Mouse (Mus musculus) thymus, postnatal 25 days (tissue): ENCODE results near the gene Foxp1.

Experiments used
- DNase-seq: peaks from one replicate; pipeline ENCODE4 v3.0.0; 2022

The Foxp1 gene

GRCm38 (mm10) chr6:99164760-99165159 is 357.8 kb downstream of the Foxp1 start:
- no peak for DNase-seq

DNA sequence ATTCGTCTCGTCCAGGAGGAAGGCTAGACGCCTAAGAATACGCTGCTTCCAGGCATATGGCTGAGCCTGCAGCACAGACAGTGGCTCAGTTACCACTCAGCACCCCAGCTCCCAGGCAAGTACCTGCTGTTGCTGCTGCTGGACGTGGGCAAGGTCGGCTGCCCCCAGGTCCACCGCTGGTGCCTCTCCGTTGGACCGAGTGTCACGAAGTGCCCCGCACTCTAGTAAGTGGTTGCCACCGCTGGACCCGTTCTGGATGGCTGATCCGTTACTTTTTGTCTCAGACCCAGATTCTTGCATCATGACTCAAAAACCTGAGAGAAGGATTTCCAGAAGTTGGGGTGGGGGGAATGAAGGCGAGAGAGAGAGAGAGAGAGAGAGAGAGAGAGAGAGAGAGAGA is 359.8 kb downstream of the Foxp1 start:
- no peak for DNase-seq

GRCm38 (mm10) chr6:99160348-99160693 is 362.2 kb downstream of the Foxp1 start:
- no peak for DNase-seq

- no peak for DNase-seq
Measured at GRCm38 (mm10) chr6:99159452-99160347, 362.8 kb downstream of the Foxp1 start.

- no peak for DNase-seq
Measured at GRCm38 (mm10) chr6:99153682-99154081, 368.8 kb downstream of the Foxp1 start.

DNA sequence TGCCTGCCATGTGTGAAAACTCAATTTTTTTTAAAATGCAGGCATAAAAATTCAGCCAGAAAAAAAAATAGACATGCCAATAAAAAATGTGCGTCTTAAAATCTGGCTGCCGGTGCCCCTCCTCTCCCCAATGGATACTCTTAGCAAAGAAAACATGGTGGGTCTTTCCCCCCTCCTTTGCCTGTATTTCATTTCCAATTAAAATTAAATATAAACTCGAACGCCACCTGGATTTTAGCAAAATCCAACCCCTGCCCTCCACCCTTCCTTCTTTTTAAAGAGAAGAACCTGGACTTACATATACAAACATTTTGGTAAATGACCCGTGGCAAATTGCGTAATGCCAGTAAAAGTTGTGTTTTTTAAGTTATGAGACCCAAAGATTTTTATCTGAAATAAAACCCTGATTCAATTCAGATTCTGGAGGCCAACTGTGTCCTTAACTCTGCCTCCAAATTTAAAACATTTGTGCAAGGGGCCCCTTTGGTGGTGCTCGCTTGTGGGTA is 376.1 kb downstream of the Foxp1 start:
- DNase-seq: no peak

DNA sequence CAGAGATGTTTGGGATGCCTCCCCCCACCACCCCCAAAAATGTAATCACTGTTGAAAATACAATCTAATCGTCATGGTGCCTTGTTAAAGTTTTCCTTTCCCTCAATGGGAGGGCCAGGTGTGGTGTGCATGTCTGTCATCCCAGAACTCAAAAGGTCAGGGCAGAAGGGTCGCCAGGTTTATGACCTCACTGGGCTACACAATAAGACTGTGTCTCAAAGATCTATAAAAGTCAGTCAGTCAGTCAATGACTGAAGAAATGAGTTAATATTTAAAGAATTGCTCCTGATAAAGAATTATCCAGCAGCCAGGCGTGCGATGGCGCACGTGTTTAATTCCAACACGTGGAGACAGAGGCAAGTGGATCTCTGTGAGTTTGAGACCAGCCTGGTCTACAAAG is 377.5 kb downstream of the Foxp1 start:
- DNase-seq: no peak

- DNase-seq: no peak
Measured at GRCm38 (mm10) chr6:99143756-99144036, 378.8 kb downstream of the Foxp1 start.

GRCm38 (mm10) chr6:99142900-99143755 is 379.4 kb downstream of the Foxp1 start:
- DNase-seq: no peak

- DNase-seq: no peak
Measured at GRCm38 (mm10) chr6:99138041-99138440, 384.5 kb downstream of the Foxp1 start.

- DNase-seq: no peak
Measured at GRCm38 (mm10) chr6:99137071-99137470, 385.4 kb downstream of the Foxp1 start.

GRCm38 (mm10) chr6:99135938-99136729 is 386.4 kb downstream of the Foxp1 start:
- no peak for DNase-seq

DNA sequence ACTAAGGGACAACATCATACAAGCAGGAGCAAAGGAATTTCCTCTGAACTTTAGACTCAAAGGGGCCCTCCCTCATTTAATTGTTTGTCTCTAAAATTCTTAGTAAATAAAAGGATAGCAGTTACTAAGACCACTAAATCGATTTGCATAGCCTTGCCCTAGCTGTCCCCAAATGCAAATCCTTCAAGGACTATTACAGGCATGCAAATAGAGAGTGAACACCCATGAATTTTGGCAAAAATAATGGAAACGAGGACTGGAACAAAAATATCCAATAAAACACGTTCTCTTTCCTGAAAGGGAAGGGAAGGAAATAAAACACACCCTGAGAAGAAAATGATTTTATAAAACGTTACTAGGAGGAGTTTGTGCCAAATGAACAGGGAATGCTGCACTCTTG is 390.7 kb downstream of the Foxp1 start:
- no peak for DNase-seq

DNA sequence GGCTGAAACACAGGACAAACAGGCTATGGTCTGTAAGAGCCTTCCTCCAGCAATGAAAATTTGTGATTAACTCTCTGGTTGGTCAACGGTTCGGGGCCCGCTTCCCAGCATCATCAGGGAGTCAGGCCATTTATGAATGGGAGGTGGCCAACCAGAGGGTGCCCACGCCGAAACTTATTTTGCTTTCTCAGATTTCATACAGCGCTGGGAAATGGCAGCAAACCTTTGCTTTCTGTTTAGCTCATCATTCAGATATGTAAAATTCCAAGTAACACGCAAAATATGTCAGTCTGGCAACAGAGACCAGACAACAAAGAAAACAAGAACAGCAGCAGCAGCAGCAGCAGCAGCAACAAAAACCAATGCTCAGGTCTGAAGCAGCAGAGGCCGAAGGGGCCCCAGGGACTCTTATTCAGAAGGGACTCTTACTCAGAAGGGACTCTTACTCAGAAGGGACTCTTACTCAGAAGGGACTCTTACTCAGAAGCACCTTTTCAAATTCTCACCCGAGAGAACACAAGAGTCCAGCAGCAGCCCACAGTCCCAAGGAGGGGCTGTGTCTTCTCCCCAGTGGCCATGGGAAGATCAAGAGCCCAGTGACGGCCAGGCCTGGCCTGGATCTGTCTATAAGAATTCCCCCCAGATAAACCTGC is 391.6 kb downstream of the Foxp1 start:
- no peak for DNase-seq

GRCm38 (mm10) chr6:99126717-99127116 is 395.8 kb downstream of the Foxp1 start:
- DNase-seq: no peak

- DNase-seq: no peak
Measured at GRCm38 (mm10) chr6:99120776-99121766, 401.4 kb downstream of the Foxp1 start.

GRCm38 (mm10) chr6:99118534-99118933 is 404.0 kb downstream of the Foxp1 start:
- no peak for DNase-seq

GRCm38 (mm10) chr6:99117411-99117810 is 405.1 kb downstream of the Foxp1 start:
- no peak for DNase-seq

DNA sequence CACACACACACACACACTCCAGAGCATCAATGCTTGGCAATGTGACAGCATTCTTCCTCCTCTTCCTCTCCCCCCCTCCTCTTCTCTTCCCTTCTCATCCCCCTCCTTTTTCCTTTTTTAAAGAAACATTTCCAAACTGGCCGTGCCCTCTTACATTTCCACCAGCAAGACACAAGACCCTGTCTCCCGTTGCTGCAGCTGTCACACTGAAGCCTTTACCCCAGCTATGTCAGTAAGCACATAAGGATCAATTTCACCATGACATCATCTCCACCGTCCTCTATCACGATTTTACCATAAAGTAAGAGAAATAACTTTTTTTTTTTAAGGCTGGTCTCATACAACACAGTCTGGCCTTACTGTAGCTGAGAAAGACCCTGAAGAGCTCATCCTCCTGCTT is 410.7 kb downstream of the Foxp1 start:
- DNase-seq: no peak

- DNase-seq: no peak
Measured at GRCm38 (mm10) chr6:99108417-99108816, 414.1 kb downstream of the Foxp1 start.

DNA sequence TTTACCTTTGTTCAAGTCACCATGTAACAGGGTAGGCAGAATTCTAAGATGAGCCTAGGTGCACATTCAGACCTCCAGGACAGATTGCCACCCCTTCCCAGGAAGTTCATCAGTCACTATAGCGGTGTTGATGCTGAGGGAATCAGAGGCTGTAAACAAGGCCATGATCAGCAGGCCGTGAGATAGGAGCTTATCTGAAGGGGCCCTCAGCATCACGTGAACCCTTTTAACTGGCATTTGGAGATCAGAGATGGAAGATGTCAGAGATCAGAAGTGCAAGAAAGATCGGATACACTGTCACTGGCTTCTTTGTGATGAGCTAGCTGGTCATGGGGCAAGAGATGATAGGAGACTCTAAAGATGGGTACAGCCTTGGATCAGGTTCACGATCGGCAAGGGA is 414.8 kb downstream of the Foxp1 start:
- no peak for DNase-seq
